Mouse (Mus musculus): Measurements from ENCODE around the gene Bbs9. TPM values are rescaled to one million over a fixed set of nuclear protein-coding genes. Genes with fewer than 3 reads are reported as not detected.

Gene Bbs9
- total RNA-seq, 1 experiment: 10.3 TPM

DNA sequence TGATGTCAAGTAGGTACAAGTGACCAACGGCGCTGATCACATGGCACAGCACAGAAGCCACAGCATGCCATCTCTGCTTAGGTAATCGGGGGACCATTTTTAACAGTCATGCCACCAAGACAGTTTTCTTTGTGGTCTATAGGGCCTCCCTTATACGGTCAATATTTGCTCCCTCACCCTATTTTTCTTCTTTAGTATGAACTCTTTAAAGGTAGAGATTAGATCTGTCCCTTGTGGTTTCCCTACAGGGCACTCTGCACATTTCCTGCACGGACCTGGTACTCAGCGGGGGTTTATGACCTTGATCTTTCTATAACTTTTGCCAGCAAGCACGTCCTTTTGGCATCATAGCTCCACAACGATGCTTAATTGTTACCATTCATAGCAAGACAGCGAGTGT lies 316.2 kb downstream of the Bbs9 start:
- Histone ChIP-seq H3K9me3 (ENCODE audit: control insufficient read depth, insufficient read depth, low read depth, low read length) (no peaks in the 10 kb centered on the region), H3K27ac (ENCODE audit: insufficient read depth, low read depth, low read length, poor library complexity, severe bottlenecking) (no peak overlapping the region), H3K36me3 (ENCODE audit: control insufficient read depth, insufficient read depth, low read length, poor library complexity, severe bottlenecking) (no peaks in the 10 kb centered on the region), H3K9ac (ENCODE audit: insufficient read depth, low read depth, low read length, poor library complexity, severe bottlenecking) (no peak overlapping the region), H3K4me3 (ENCODE audit: insufficient read depth in 1 of 2, low read depth in 1 of 2, low read length in 2 of 2, poor library complexity in 1 of 2, severe bottlenecking in 1 of 2) (no peak overlapping the region), H3K4me1 (ENCODE audit: control insufficient read depth in 2 of 2, insufficient read depth in 2 of 2, low read length in 2 of 2, poor library complexity in 1 of 2) (peaks cover 0 to 3% of the 10 kb centered on the region in 2 experiments; a peak in 1 of 4 replicates)
- no peak for DNase-seq (ENCODE audit: low read depth, low spot score)
- no peak for TF ChIP-seq MAFK (IDR thresholded peaks at IDR 0.05; ENCODE audit: insufficient read depth, low read depth, low read length)
- no peak for TF ChIP-seq CHD2 (IDR thresholded peaks at IDR 0.05; ENCODE audit: low read depth, low read length)
- TF ChIP-seq ZC3H11A (IDR thresholded peaks at IDR 0.05; ENCODE audit: borderline replicate concordance, low read depth, low read length): no peak
- no peak for TF ChIP-seq ZNF384 (IDR thresholded peaks at IDR 0.05; ENCODE audit: low read depth, low read length)
- TF ChIP-seq HCFC1 (IDR thresholded peaks at IDR 0.05; ENCODE audit: borderline replicate concordance, insufficient read depth, low read length): no peak
- in situ Hi-C loops (cut with MboI; ENCODE audit: low sequenced_read_pairs in 2 of 2, unreplicated experiment in 2 of 2): no loop called here

GRCm38 (mm10) chr9:22793698-22794097 lies 318.2 kb downstream of the Bbs9 start:
- in situ Hi-C loops (cut with MboI; ENCODE audit: low sequenced_read_pairs in 2 of 2, unreplicated experiment in 2 of 2): no loop called here

DNA sequence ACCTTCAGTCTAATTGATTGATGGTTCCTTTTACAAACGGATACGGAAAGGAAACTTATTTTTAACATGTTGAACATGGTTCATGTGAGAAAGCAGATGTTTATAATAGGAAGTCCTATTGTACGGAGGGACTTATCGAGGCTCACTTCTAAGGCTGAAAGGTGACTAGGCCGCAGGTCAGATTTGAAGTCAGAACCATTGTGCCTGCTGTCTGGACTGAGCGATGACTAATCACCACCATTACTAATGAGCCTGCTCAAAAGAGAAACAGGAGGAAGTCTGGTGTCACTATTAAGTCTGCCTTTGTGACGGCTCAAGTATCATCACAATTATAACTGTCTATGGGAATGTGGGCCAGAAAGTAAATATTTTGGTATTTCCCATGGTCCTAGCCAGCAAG lies 325.2 kb downstream of the Bbs9 start:
- Histone ChIP-seq H3K4me1 (ENCODE audit: control insufficient read depth in 2 of 2, insufficient read depth in 2 of 2, low read length in 2 of 2, poor library complexity in 1 of 2) (no peaks in the 10 kb centered on the region), H3K9me3 (ENCODE audit: control insufficient read depth, insufficient read depth, low read depth, low read length) (no peaks in the 10 kb centered on the region), H3K9ac (ENCODE audit: insufficient read depth, low read depth, low read length, poor library complexity, severe bottlenecking) (no peak overlapping the region), H3K4me3 (ENCODE audit: insufficient read depth in 1 of 2, low read depth in 1 of 2, low read length in 2 of 2, poor library complexity in 1 of 2, severe bottlenecking in 1 of 2) (no peak overlapping the region), H3K27ac (ENCODE audit: insufficient read depth, low read depth, low read length, poor library complexity, severe bottlenecking) (no peak overlapping the region), H3K36me3 (ENCODE audit: control insufficient read depth, insufficient read depth, low read length, poor library complexity, severe bottlenecking) (no peaks in the 10 kb centered on the region)
- in situ Hi-C loops (cut with MboI; ENCODE audit: low sequenced_read_pairs in 2 of 2, unreplicated experiment in 2 of 2): no loop called here
- no peak for TF ChIP-seq ZNF384 (IDR thresholded peaks at IDR 0.05; ENCODE audit: low read depth, low read length)
- no peak for DNase-seq (ENCODE audit: low read depth, low spot score)

More at GRCm38 (mm10) chr9:22793698-22794097, 318.2 kb downstream of the Bbs9 start:
- no peak for DNase-seq (ENCODE audit: low read depth, low spot score)
- Histone ChIP-seq H3K4me3 (ENCODE audit: insufficient read depth in 1 of 2, low read depth in 1 of 2, low read length in 2 of 2, poor library complexity in 1 of 2, severe bottlenecking in 1 of 2) (no peak overlapping the region), H3K27ac (ENCODE audit: insufficient read depth, low read depth, low read length, poor library complexity, severe bottlenecking) (no peak overlapping the region), H3K36me3 (ENCODE audit: control insufficient read depth, insufficient read depth, low read length, poor library complexity, severe bottlenecking) (no peaks in the 10 kb centered on the region), H3K4me1 (ENCODE audit: control insufficient read depth in 2 of 2, insufficient read depth in 2 of 2, low read length in 2 of 2, poor library complexity in 1 of 2) (peaks cover 0 to 3% of the 10 kb centered on the region in 2 experiments; a peak in 1 of 4 replicates), H3K9me3 (ENCODE audit: control insufficient read depth, insufficient read depth, low read depth, low read length) (no peaks in the 10 kb centered on the region), H3K9ac (ENCODE audit: insufficient read depth, low read depth, low read length, poor library complexity, severe bottlenecking) (no peak overlapping the region)
- TF ChIP-seq MAFK (IDR thresholded peaks at IDR 0.05; ENCODE audit: insufficient read depth, low read depth, low read length) (no peak), HCFC1 (IDR thresholded peaks at IDR 0.05; ENCODE audit: borderline replicate concordance, insufficient read depth, low read length) (no peak), CHD2 (IDR thresholded peaks at IDR 0.05; ENCODE audit: low read depth, low read length) (no peak), ZC3H11A (IDR thresholded peaks at IDR 0.05; ENCODE audit: borderline replicate concordance, low read depth, low read length) (no peak), ZNF384 (IDR thresholded peaks at IDR 0.05; ENCODE audit: low read depth, low read length) (no peak)

- Histone ChIP-seq H3K9me3 (ENCODE audit: control insufficient read depth, insufficient read depth, low read depth, low read length) (no peaks in the 10 kb centered on the region), H3K36me3 (ENCODE audit: control insufficient read depth, insufficient read depth, low read length, poor library complexity, severe bottlenecking) (no peaks in the 10 kb centered on the region), H3K4me1 (ENCODE audit: control insufficient read depth in 2 of 2, insufficient read depth in 2 of 2, low read length in 2 of 2, poor library complexity in 1 of 2) (no peaks in the 10 kb centered on the region), H3K4me3 (ENCODE audit: insufficient read depth in 1 of 2, low read depth in 1 of 2, low read length in 2 of 2, poor library complexity in 1 of 2, severe bottlenecking in 1 of 2) (no peak overlapping the region), H3K27ac (ENCODE audit: insufficient read depth, low read depth, low read length, poor library complexity, severe bottlenecking) (no peak overlapping the region), H3K9ac (ENCODE audit: insufficient read depth, low read depth, low read length, poor library complexity, severe bottlenecking) (no peak overlapping the region)
- TF ChIP-seq ZNF384 (IDR thresholded peaks at IDR 0.05; ENCODE audit: low read depth, low read length) (no peak), CHD2 (IDR thresholded peaks at IDR 0.05; ENCODE audit: low read depth, low read length) (no peak), MAFK (IDR thresholded peaks at IDR 0.05; ENCODE audit: insufficient read depth, low read depth, low read length) (no peak), HCFC1 (IDR thresholded peaks at IDR 0.05; ENCODE audit: borderline replicate concordance, insufficient read depth, low read length) (no peak), ZC3H11A (IDR thresholded peaks at IDR 0.05; ENCODE audit: borderline replicate concordance, low read depth, low read length) (no peak)
- in situ Hi-C loops (cut with MboI; ENCODE audit: low sequenced_read_pairs in 2 of 2, unreplicated experiment in 2 of 2): no loop called here
- no peak for DNase-seq (ENCODE audit: low read depth, low spot score)
These were observed 330.5 kb downstream of the Bbs9 start for GRCm38 (mm10) chr9:22805981-22806380.

DNA sequence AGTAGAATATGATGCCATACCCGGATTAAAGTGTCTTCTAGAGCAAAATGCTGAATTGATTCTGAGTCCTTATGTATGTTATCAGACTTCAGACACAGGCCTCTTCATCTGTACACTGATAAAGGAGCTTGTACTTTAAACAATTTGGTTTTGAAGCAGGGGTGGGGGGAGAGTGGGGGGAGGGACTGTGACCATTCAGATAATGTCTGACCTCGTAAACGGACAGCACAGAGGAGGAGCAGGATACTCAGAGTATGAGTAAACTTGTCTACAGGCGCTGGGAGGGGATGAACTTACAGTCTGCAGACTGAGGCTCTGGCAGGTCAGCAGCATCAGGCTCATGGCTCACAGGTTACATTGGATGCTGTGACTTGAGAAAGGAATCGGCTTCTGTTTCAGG lies 331.0 kb downstream of the Bbs9 start:
- no peak overlapping the region for H3K27ac ChIP-seq (ENCODE audit: insufficient read depth, low read depth, low read length, poor library complexity, severe bottlenecking)
- H3K4me1 ChIP-seq (ENCODE audit: control insufficient read depth in 2 of 2, insufficient read depth in 2 of 2, low read length in 2 of 2, poor library complexity in 1 of 2): no peaks in the 10 kb centered on the region
- DNase-seq (ENCODE audit: low read depth, low spot score): no peak
- H3K36me3 ChIP-seq (ENCODE audit: control insufficient read depth, insufficient read depth, low read length, poor library complexity, severe bottlenecking): no peaks in the 10 kb centered on the region
- no peaks in the 10 kb centered on the region for H3K9me3 ChIP-seq (ENCODE audit: control insufficient read depth, insufficient read depth, low read depth, low read length)
- TF ChIP-seq ZNF384 (IDR thresholded peaks at IDR 0.05; ENCODE audit: low read depth, low read length) (no peak), CHD2 (IDR thresholded peaks at IDR 0.05; ENCODE audit: low read depth, low read length) (no peak), ZC3H11A (IDR thresholded peaks at IDR 0.05; ENCODE audit: borderline replicate concordance, low read depth, low read length) (no peak), MAFK (IDR thresholded peaks at IDR 0.05; ENCODE audit: insufficient read depth, low read depth, low read length) (no peak), HCFC1 (IDR thresholded peaks at IDR 0.05; ENCODE audit: borderline replicate concordance, insufficient read depth, low read length) (no peak)
- no peak overlapping the region for H3K4me3 ChIP-seq (ENCODE audit: insufficient read depth in 1 of 2, low read depth in 1 of 2, low read length in 2 of 2, poor library complexity in 1 of 2, severe bottlenecking in 1 of 2)
- H3K9ac ChIP-seq (ENCODE audit: insufficient read depth, low read depth, low read length, poor library complexity, severe bottlenecking): no peak overlapping the region
- in situ Hi-C loops (cut with MboI; ENCODE audit: low sequenced_read_pairs in 2 of 2, unreplicated experiment in 2 of 2): no loop called here

Data from ES-E14 (cell line).